Mouse (Mus musculus) kidney, embryonic 16.5 days (tissue): Measurements from ENCODE around the gene Tcf12. TPM values are rescaled to one million over a fixed set of nuclear protein-coding genes. Genes with fewer than 3 reads are reported as not detected.

Experiments
- ATAC-seq: fragments of 200-750 bp; cut with Nextera tagmentation; 2 replicates; pipeline ENCODE4 v1.8.0; 2017; ENCODE audit warnings: moderate TSS enrichment; ENCODE audit not compliant: low FRiP score, low TSS enrichment
- H3K27ac ChIP-seq: fragments of 300-500 bp; sonication (generic); 2 replicates; pipeline ENCODE4 v1.5.1; 2014; ENCODE audit warnings: low read length
- H3K27me3 ChIP-seq: fragments of 300-500 bp; sonication (generic); 2 replicates; pipeline ENCODE4 v1.6.1; 2014; ENCODE audit warnings: low read length, control low read depth, mixed read lengths; ENCODE audit not compliant: insufficient read depth
- H3K36me3 ChIP-seq: fragments of 300-500 bp; sonication (generic); 2 replicates; pipeline ENCODE4 v1.6.1; 2014; ENCODE audit warnings: low read length, control low read depth, mixed read lengths; ENCODE audit not compliant: insufficient read depth
- H3K4me1 ChIP-seq: fragments of 300-500 bp; sonication (generic); 2 replicates; pipeline ENCODE4 v1.6.1; 2014; ENCODE audit warnings: low read length, control low read depth, mixed read lengths; ENCODE audit not compliant: insufficient read depth
- H3K4me2 ChIP-seq: fragments of 300-500 bp; sonication (generic); replicated peaks from 2 replicates; pipeline ENCODE4 v1.6.1; 2014; ENCODE audit warnings: low read depth, low read length
- H3K4me3 ChIP-seq: fragments of 300-500 bp; sonication (generic); 2 replicates; pipeline ENCODE4 v1.5.1; 2014; ENCODE audit warnings: mild to moderate bottlenecking, low read length
- H3K9ac ChIP-seq: fragments of 300-500 bp; sonication (generic); replicated peaks from 2 replicates; pipeline ENCODE4 v1.6.1; 2014; ENCODE audit warnings: low read length
- H3K9me3 ChIP-seq: fragments of 300-500 bp; sonication (generic); 2 replicates; pipeline ENCODE4 v1.6.1; 2016; ENCODE audit warnings: low read length, control low read depth
- WGBS: fragments of 180-500 bp; shearing (Covaris S2); extraction: QIAGEN DNeasy Blood & Tissue Kit; methylation state at CpG from one replicate; pipeline ENCODE4 v1.1.7; 2014; 5-methylcytosine and 5-hydroxymethylcytosine counted together
- polyA plus RNA-seq: library from polyadenylated mRNA; unstranded; fragments of >200 nt; fragmentation: Nextera tagmentation; extraction: Ambion mirVana; gene quantifications from 2 replicates; pipeline ENCODE4 v1.2.1, GENCODE M21; 2015

The Tcf12 gene
- polyA plus RNA-seq, 1 experiment from 2014 or later: 56.5 TPM

DNA sequence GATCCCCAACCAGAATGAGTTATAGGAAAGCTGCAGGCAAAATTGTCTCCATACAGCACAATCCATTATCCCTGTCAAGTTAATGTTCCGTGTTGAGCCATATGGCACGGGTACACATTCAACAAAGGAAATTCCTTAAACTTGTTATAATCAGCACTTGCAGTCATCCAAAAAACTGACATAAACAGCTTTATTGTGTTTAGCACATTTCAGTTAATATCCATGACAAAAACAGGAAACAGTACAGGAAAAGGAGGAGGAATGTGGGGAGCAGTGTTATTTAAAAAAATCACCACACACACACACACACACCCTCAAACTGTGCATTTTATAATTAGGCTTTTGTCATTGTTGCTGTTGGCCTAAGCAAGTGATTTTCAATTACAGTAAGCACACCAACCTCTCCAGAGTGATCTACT lies 137.1 kb downstream of the Tcf12 start:
- Histone ChIP-seq H3K9ac (no peak overlapping the region), H3K4me1 (peaks cover 28% of the 10 kb centered on the region), H3K9me3 (no peaks in the 10 kb centered on the region), H3K36me3 (no peaks in the 10 kb centered on the region), H3K27ac (0 out of 2 replicates have a peak overlapping the region, but pooled peaks have one; percentile 56), H3K27me3 (no peaks in the 10 kb centered on the region), H3K4me2 (no peak overlapping the region), H3K4me3 (no peak overlapping the region)
- WGBS: 0% methylated on average over 2 of the region's 2 CpGs
- peak; percentile 54; the same call in 1 of the 2 replicates for ATAC-seq

- H3K9me3 ChIP-seq: no peaks in the 10 kb centered on the region
- H3K27ac ChIP-seq: no peak overlapping the region
- no peak overlapping the region for H3K4me2 ChIP-seq
- H3K9ac ChIP-seq: no peak overlapping the region
- no peaks in the 10 kb centered on the region for H3K4me1 ChIP-seq
- no peak overlapping the region for H3K4me3 ChIP-seq
- no peaks in the 10 kb centered on the region for H3K27me3 ChIP-seq
- H3K36me3 ChIP-seq: no peaks in the 10 kb centered on the region
- ATAC-seq: no peak
- 86% methylated on average over 4 of the region's 4 CpGs for WGBS
These were observed 147.6 kb downstream of the Tcf12 start for GRCm38 (mm10) chr9:71964039-71964438.

GRCm38 (mm10) chr9:71960026-71960396 lies 151.7 kb downstream of the Tcf12 start:
- no peak for ATAC-seq
- H3K9me3 ChIP-seq: no peaks in the 10 kb centered on the region
- no peaks in the 10 kb centered on the region for H3K4me1 ChIP-seq
- H3K4me3 ChIP-seq: no peak overlapping the region
- H3K9ac ChIP-seq: no peak overlapping the region
- 0 out of 2 replicates have a peak, but pooled peaks cover 5% of the 10 kb centered on the region for H3K36me3 ChIP-seq
- H3K4me2 ChIP-seq: no peak overlapping the region
- H3K27me3 ChIP-seq: no peaks in the 10 kb centered on the region
- no peak overlapping the region; the same call in 1 of the 2 replicates for H3K27ac ChIP-seq

- Histone ChIP-seq H3K4me2 (no peak overlapping the region), H3K27me3 (no peaks in the 10 kb centered on the region), H3K4me3 (no peak overlapping the region), H3K9me3 (no peaks in the 10 kb centered on the region), H3K9ac (no peak overlapping the region), H3K27ac (no peak overlapping the region; the same call in 1 of the 2 replicates), H3K36me3 (0 out of 2 replicates have a peak, but pooled peaks cover 5% of the 10 kb centered on the region), H3K4me1 (no peaks in the 10 kb centered on the region)
- 70% methylated on average over 11 of the region's 11 CpGs for WGBS
- no peak for ATAC-seq
These were observed 152.2 kb downstream of the Tcf12 start for GRCm38 (mm10) chr9:71959259-71960025.

GRCm38 (mm10) chr9:71953217-71953616 lies 158.5 kb downstream of the Tcf12 start:
- Histone ChIP-seq H3K4me1 (peaks cover 16% of the 10 kb centered on the region), H3K27ac (peak overlapping the region; percentile 44; the same call in 1 of the 2 replicates), H3K36me3 (0 out of 2 replicates have a peak, but pooled peaks cover 5% of the 10 kb centered on the region), H3K9ac (no peak overlapping the region), H3K4me3 (no peak overlapping the region), H3K27me3 (no peaks in the 10 kb centered on the region), H3K4me2 (no peak overlapping the region), H3K9me3 (no peaks in the 10 kb centered on the region)
- WGBS: 48% methylated on average over 2 of the region's 2 CpGs
- ATAC-seq: peak; percentile 39; the same call in 1 of the 2 replicates

- Histone ChIP-seq H3K9me3 (no peaks in the 10 kb centered on the region), H3K27me3 (no peaks in the 10 kb centered on the region), H3K36me3 (0 out of 2 replicates have a peak, but pooled peaks cover 5% of the 10 kb centered on the region), H3K4me1 (peaks cover 16% of the 10 kb centered on the region), H3K4me2 (no peak overlapping the region), H3K4me3 (no peak overlapping the region), H3K9ac (no peak overlapping the region), H3K27ac (peak overlapping the region; percentile 44; the same call in 1 of the 2 replicates)
- no peak for ATAC-seq
- 79% methylated on average over 1 of the region's 1 CpGs for whole genome bisulfite sequencing
These were observed 159.0 kb downstream of the Tcf12 start for GRCm38 (mm10) chr9:71952621-71953076.

DNA sequence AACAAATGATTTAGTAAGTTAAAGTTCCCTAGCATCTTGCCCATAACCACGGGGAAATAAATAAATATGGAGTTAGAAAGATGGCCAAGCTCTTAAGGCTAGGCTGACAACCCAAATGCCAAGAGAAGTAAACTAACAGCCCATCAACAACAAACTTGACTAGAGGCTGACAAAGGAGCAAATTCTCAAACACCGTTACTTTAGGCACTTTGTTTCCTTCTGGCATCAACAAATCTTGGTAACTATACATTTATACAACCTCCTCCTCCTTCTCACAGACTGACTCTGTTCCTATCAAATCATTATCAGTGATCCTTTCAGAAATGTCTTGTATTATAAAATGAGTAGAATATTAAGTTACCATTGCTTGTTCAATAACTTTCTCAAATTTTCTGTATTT lies 159.7 kb downstream of the Tcf12 start:
- Histone ChIP-seq H3K4me2 (no peak overlapping the region), H3K4me1 (peaks cover 16% of the 10 kb centered on the region), H3K9ac (no peak overlapping the region), H3K4me3 (no peak overlapping the region), H3K36me3 (0 out of 2 replicates have a peak, but pooled peaks cover 5% of the 10 kb centered on the region), H3K27ac (no peak overlapping the region), H3K27me3 (no peaks in the 10 kb centered on the region), H3K9me3 (no peaks in the 10 kb centered on the region)
- WGBS: 73% methylated on average over 2 of the region's 2 CpGs
- ATAC-seq: no peak

- WGBS: 81% methylated on average over 4 of the region's 4 CpGs
- no peak for ATAC-seq
These were observed 160.3 kb downstream of the Tcf12 start for GRCm38 (mm10) chr9:71951341-71951740.

GRCm38 (mm10) chr9:71944801-71945200 lies 166.9 kb downstream of the Tcf12 start:
- ATAC-seq: no peak
- no peak overlapping the region for H3K9ac ChIP-seq
- H3K36me3 ChIP-seq: no peaks in the 10 kb centered on the region
- no peak overlapping the region for H3K27ac ChIP-seq
- no peak overlapping the region for H3K4me2 ChIP-seq
- H3K27me3 ChIP-seq: no peaks in the 10 kb centered on the region
- WGBS: 87% methylated on average over 4 of the region's 4 CpGs
- H3K4me3 ChIP-seq: no peak overlapping the region
- no peaks in the 10 kb centered on the region for H3K4me1 ChIP-seq
- no peaks in the 10 kb centered on the region for H3K9me3 ChIP-seq

More at GRCm38 (mm10) chr9:71951341-71951740, 160.3 kb downstream of the Tcf12 start:
- no peak overlapping the region for H3K4me3 ChIP-seq
- H3K9me3 ChIP-seq: no peaks in the 10 kb centered on the region
- H3K36me3 ChIP-seq: 0 out of 2 replicates have a peak, but pooled peaks cover 5% of the 10 kb centered on the region
- H3K27ac ChIP-seq: no peak overlapping the region
- no peak overlapping the region for H3K9ac ChIP-seq
- no peak overlapping the region for H3K4me2 ChIP-seq
- peaks cover 16% of the 10 kb centered on the region for H3K4me1 ChIP-seq
- no peaks in the 10 kb centered on the region for H3K27me3 ChIP-seq

- no peak for ATAC-seq
- H3K4me3 ChIP-seq: no peak overlapping the region
- no peaks in the 10 kb centered on the region for H3K36me3 ChIP-seq
These were observed 169.2 kb downstream of the Tcf12 start for GRCm38 (mm10) chr9:71942424-71942823.

More at GRCm38 (mm10) chr9:71942424-71942823, 169.2 kb downstream of the Tcf12 start:
- H3K27me3 ChIP-seq: no peaks in the 10 kb centered on the region
- no peak overlapping the region for H3K4me2 ChIP-seq
- H3K4me1 ChIP-seq: no peaks in the 10 kb centered on the region
- H3K9me3 ChIP-seq: no peaks in the 10 kb centered on the region
- H3K27ac ChIP-seq: no peak overlapping the region
- no peak overlapping the region for H3K9ac ChIP-seq
